Mouse (Mus musculus) heart, postnatal 36 days (tissue): ENCODE data around the gene Patj. TPM values are rescaled to one million over a fixed set of nuclear protein-coding genes. Genes with fewer than 3 reads are reported as not detected.
"Not testable (repeated sequence)": the region's sequence is repeated elsewhere in the genome, so short reads cannot be mapped to it uniquely, and the experiment has no call there.

Experiments
- DNase-seq, 2 experiments: peaks; one replicate each; pipeline ENCODE4 v3.0.0; 2021 to 2022
- intact Hi-C: fragments of 180-260 bp; cut with DNase I; formaldehyde crosslinking; loops from one replicate; pipeline ENCODE4 v1.15.1; 2025
- total RNA-seq, 2 experiments: library from RNA; stranded (reverse); gene quantifications; 2 replicates each; pipeline ENCODE4 v1.2.3; 2021

Patj gene
- total RNA-seq, 2 experiments from 2014 or later, result 17.6 to 18.0 TPM

- intact Hi-C loops, result no loop called here
- no peak for DNase-seq
Measured at GRCm38 (mm10) chr4:98710891-98711290, 315.3 kb downstream of the Patj start.

- DNase-seq, result no peak
- intact Hi-C loops, result no loop called here
Measured at GRCm38 (mm10) chr4:98717735-98718546, 322.4 kb downstream of the Patj start.

- DNase-seq, result no peak
- intact Hi-C loops, result no loop called here
Measured at GRCm38 (mm10) chr4:98718547-98718917, 322.9 kb downstream of the Patj start.

GRCm38 (mm10) chr4:98722454-98722853 is 326.9 kb downstream of the Patj start:
- intact Hi-C loops, result loop anchor here (1.0 to 5.0 kb wide), 2 partner anchors 165 to 460 kb away; no protein-coding TSS in a partner anchor
- DNase-seq, result peak; percentile 25 to 61

- DNase-seq, result not testable (repeated sequence)
Measured at GRCm38 (mm10) chr4:98724682-98725081, 329.1 kb downstream of the Patj start.

GRCm38 (mm10) chr4:98725439-98725838 is 329.9 kb downstream of the Patj start:
- no peak for DNase-seq
- intact Hi-C loops, result no loop called here

More at GRCm38 (mm10) chr4:98724682-98725081, 329.1 kb downstream of the Patj start:
- intact Hi-C loops, result loop anchor here (5.0 kb wide), 1 partner anchor 458 kb away; no protein-coding TSS in a partner anchor

GRCm38 (mm10) chr4:98726590-98727237 is 331.1 kb downstream of the Patj start, which contains the start of gene L1td1:
TSS of gene L1td1 (plus strand) at chr4:98726734.
- intact Hi-C loops, result no loop called here
- no peak for DNase-seq

- no peak for DNase-seq
- intact Hi-C loops, result no loop called here
Measured at GRCm38 (mm10) chr4:98727295-98727958, 331.8 kb downstream of the Patj start.

GRCm38 (mm10) chr4:98727959-98728347 is 332.4 kb downstream of the Patj start:
- intact Hi-C loops, result no loop called here
- DNase-seq, result no peak

- intact Hi-C loops, result no loop called here
- DNase-seq, result no peak
Measured at GRCm38 (mm10) chr4:98728716-98729115, 333.1 kb downstream of the Patj start.

- intact Hi-C loops, result no loop called here
Measured at GRCm38 (mm10) chr4:98733660-98734059, 338.1 kb downstream of the Patj start.

GRCm38 (mm10) chr4:98739753-98740152 is 344.2 kb downstream of the Patj start:
- intact Hi-C loops, result loop anchor here (1.0 to 5.0 kb wide), 2 partner anchors 148 to 443 kb away; no protein-coding TSS in a partner anchor
- DNase-seq, result peak in 1 of 2 experiments; percentile 5

More at GRCm38 (mm10) chr4:98733660-98734059, 338.1 kb downstream of the Patj start:
- DNase-seq, result no peak

GRCm38 (mm10) chr4:98743209-98743905 is 347.8 kb downstream of the Patj start:
- DNase-seq, result no peak
- intact Hi-C loops, result loop anchor here (5.0 kb wide), 1 partner anchor 439 kb away; no protein-coding TSS in a partner anchor

GRCm38 (mm10) chr4:98743906-98744210 is 348.3 kb downstream of the Patj start:
- intact Hi-C loops, result loop anchor here (5.0 kb wide), 1 partner anchor 438 kb away; no protein-coding TSS in a partner anchor

GRCm38 (mm10) chr4:98754456-98754855 is 358.9 kb downstream of the Patj start:
- intact Hi-C loops, result no loop called here
- DNase-seq, result no peak

More at GRCm38 (mm10) chr4:98743906-98744210, 348.3 kb downstream of the Patj start:
- no peak for DNase-seq

GRCm38 (mm10) chr4:98756141-98756540 is 360.6 kb downstream of the Patj start:
- no peak for DNase-seq
- intact Hi-C loops, result no loop called here

GRCm38 (mm10) chr4:98758012-98758821 is 362.6 kb downstream of the Patj start:
- intact Hi-C loops, result no loop called here
- no peak for DNase-seq

- intact Hi-C loops, result no loop called here
- DNase-seq, result no peak
Measured at GRCm38 (mm10) chr4:98758872-98759518, 363.4 kb downstream of the Patj start.
